Mouse (Mus musculus) CH12.LX (cell line): Measurements from ENCODE around the gene Gm20388. TPM values are rescaled to one million over a fixed set of nuclear protein-coding genes. Genes with fewer than 3 reads are reported as not detected.

Experiments used
- DNase-seq: peaks from one replicate; pipeline ENCODE4 v3.0.0-alpha.2; 2013; ENCODE audit errors: extremely low read depth
- H3K27ac ChIP-seq: 2 replicates; pipeline ENCODE4 v1.5.1; 2012; ENCODE audit warnings: low read depth, mild to moderate bottlenecking, control low read depth, moderate library complexity; ENCODE audit not compliant: insufficient read depth
- H3K27me3 ChIP-seq: replicated peaks from 2 replicates; pipeline ENCODE3; 2012; ENCODE audit warnings: inconsistent platforms
- H3K36me3 ChIP-seq, 2 experiments: replicated peaks in 1 of 2; 2 replicates each; pipeline versions ENCODE3 to v1.6.1; 2012; ENCODE audit warnings: inconsistent platforms in 1 of 2, low read length in 1 of 2, mild to moderate bottlenecking in 1 of 2, mixed read lengths in 1 of 2, moderate library complexity in 1 of 2; ENCODE audit not compliant: control insufficient read depth in 1 of 2, insufficient read depth in 1 of 2
- H3K4me1 ChIP-seq, 2 experiments: 2 replicates each; pipeline ENCODE4 v1.6.1; 2012; ENCODE audit warnings: inconsistent platforms in 1 of 2, moderate library complexity in 1 of 2; ENCODE audit not compliant: insufficient read depth in 2 of 2, control insufficient read depth in 1 of 2
- H3K4me2 ChIP-seq: 2 replicates; pipeline ENCODE4 v1.6.1; 2012; ENCODE audit warnings: low read depth, mild to moderate bottlenecking, control low read depth; ENCODE audit not compliant: poor library complexity, insufficient read depth, severe bottlenecking
- H3K4me3 ChIP-seq, 3 experiments: fragments of 150-350 bp in 1 of 3; sonication (generic) in 1 of 3; replicated peaks in 1 of 3; 2 replicates each; pipeline versions ENCODE3 to v1.5.1; 2011 to 2012; ENCODE audit warnings: low read depth in 2 of 3, low read length in 2 of 3, mild to moderate bottlenecking in 2 of 3, moderate library complexity in 2 of 3, control low read depth in 1 of 3, improper control_type of control experiment in 1 of 3, inconsistent platforms in 1 of 3, mixed read lengths in 1 of 3; ENCODE audit not compliant: poor library complexity in 1 of 3
- H3K79me2 ChIP-seq: replicated peaks from 2 replicates; pipeline ENCODE4 v1.6.1; 2012; ENCODE audit warnings: mild to moderate bottlenecking, moderate library complexity; ENCODE audit not compliant: control insufficient read depth, poor library complexity, insufficient read depth, severe bottlenecking; ENCODE audit errors: extremely low read depth
- H3K9ac ChIP-seq: 2 replicates; pipeline ENCODE4 v1.6.1; 2012; ENCODE audit warnings: low read depth, mild to moderate bottlenecking, control low read depth, moderate library complexity; ENCODE audit not compliant: insufficient read depth
- H3K9me3 ChIP-seq: replicated peaks from 2 replicates; pipeline ENCODE3; 2012; ENCODE audit warnings: low read length, inconsistent platforms, mixed read lengths
- BHLHE40 ChIP-seq: IDR thresholded peaks from 2 replicates; pipeline ENCODE4 v1.6.1; 2011; ENCODE audit warnings: mild to moderate bottlenecking, low read depth, low read length, improper control_type of control experiment
- CHD2 ChIP-seq: IDR thresholded peaks from 2 replicates; pipeline ENCODE4 v1.6.1; 2011; ENCODE audit warnings: low read length, improper control_type of control experiment
- EP300 ChIP-seq: IDR thresholded peaks from 2 replicates; pipeline ENCODE4 v1.6.1; 2011; ENCODE audit warnings: low read length, improper control_type of control experiment
- GABPA ChIP-seq: IDR thresholded peaks from 2 replicates; pipeline ENCODE4 v1.6.1; 2012; ENCODE audit warnings: low read depth, low read length, improper control_type of control experiment, inconsistent platforms; ENCODE audit not compliant: insufficient replicate concordance
- HCFC1 ChIP-seq: IDR thresholded peaks from 2 replicates; pipeline ENCODE4 v1.6.1; 2012; ENCODE audit warnings: low read depth, mild to moderate bottlenecking, inconsistent platforms, low read length, improper control_type of control experiment
- IRF4 ChIP-seq: IDR thresholded peaks from 2 replicates; pipeline ENCODE4 v1.6.1; 2014; ENCODE audit warnings: low read depth, mild to moderate bottlenecking, inconsistent platforms, low read length, improper control_type of control experiment
- JUN ChIP-seq: IDR thresholded peaks from 2 replicates; pipeline ENCODE4 v1.6.1; 2011; ENCODE audit warnings: low read depth, mild to moderate bottlenecking, low read length, improper control_type of control experiment, moderate library complexity; ENCODE audit not compliant: insufficient read depth
- MAFK ChIP-seq: IDR thresholded peaks from 2 replicates; pipeline ENCODE4 v1.6.1; 2011; ENCODE audit warnings: low read length, improper control_type of control experiment; ENCODE audit not compliant: insufficient replicate concordance
- MEF2A ChIP-seq: IDR thresholded peaks from 2 replicates; pipeline ENCODE4 v1.6.1; 2014; ENCODE audit warnings: low read depth, mild to moderate bottlenecking, inconsistent platforms, low read length, improper control_type of control experiment, borderline replicate concordance
- MXI1 ChIP-seq: IDR thresholded peaks from 2 replicates; pipeline ENCODE4 v1.6.1; 2011; ENCODE audit warnings: mild to moderate bottlenecking, low read depth, low read length, improper control_type of control experiment
- MYC ChIP-seq: IDR thresholded peaks from 2 replicates; pipeline ENCODE4 v1.6.1; 2011; ENCODE audit warnings: low read depth, mild to moderate bottlenecking, improper control_type of control experiment, low read length
- POLR2A ChIP-seq: IDR thresholded peaks from 2 replicates; pipeline ENCODE4 v1.6.1; 2011; ENCODE audit warnings: low read depth, mild to moderate bottlenecking, improper control_type of control experiment, low read length
- POLR2AphosphoS2 ChIP-seq: IDR thresholded peaks from 2 replicates; pipeline ENCODE4 v1.6.1; 2011; ENCODE audit warnings: low read depth, low read length, improper control_type of control experiment
- TCF12 ChIP-seq: IDR thresholded peaks from 2 replicates; pipeline ENCODE4 v1.6.1; 2014; ENCODE audit warnings: low read depth, mild to moderate bottlenecking, inconsistent platforms, low read length, improper control_type of control experiment
- USF2 ChIP-seq: conservative IDR thresholded peaks from 2 replicates; pipeline ENCODE4 v1.6.1; 2011; ENCODE audit warnings: low read depth, low read length, improper control_type of control experiment
- ZKSCAN1 ChIP-seq: IDR thresholded peaks from 2 replicates; pipeline ENCODE4 v1.6.1; 2012; ENCODE audit warnings: low read depth, inconsistent platforms, low read length, improper control_type of control experiment, borderline replicate concordance
- ZMIZ1 ChIP-seq: IDR thresholded peaks from 2 replicates; pipeline ENCODE4 v1.6.1; 2012; ENCODE audit warnings: low read depth, mild to moderate bottlenecking, inconsistent platforms, low read length, improper control_type of control experiment
- dilution Hi-C: fragments of 300-500 bp; cut with MboI; formaldehyde crosslinking; loops from 2 replicates; pipeline ENCODE4 v1.14.3; 2020; ENCODE audit warnings: low sequenced_read_pairs; ENCODE audit not compliant: extremely low pct_unique_long_range_greater_than_20kb, extremely low pct_ligation_motif_present
- in situ Hi-C: fragments of 300-500 bp; cut with MboI; formaldehyde crosslinking; loops from 3 replicates; pipeline ENCODE4 v1.14.3; 2019; ENCODE audit warnings: low sequenced_read_pairs, low pct_ligation_motif_present, low pct_unique_long_range_greater_than_20kb, mixed read lengths
- polyA plus RNA-seq: library from polyadenylated mRNA; unstranded; fragments of >175 nt; gene quantifications from 2 replicates; pipeline ENCODE4 v1.2.1, GENCODE M21; 2012; ENCODE audit warnings: low read depth; ENCODE audit not compliant: insufficient read length
- total RNA-seq, 2 experiments: library from RNA; depleted of rRNA; stranded (reverse); fragments of 300-350 nt in 1 of 2; fragments of >200 nt in 1 of 2; gene quantifications; 2 replicates each; pipeline ENCODE4 v1.2.3; 2012 to 2014

Gm20388 gene
- total and polyA plus RNA-seq, 3 experiments = 14.8 to 26.3 (median 22.2) TPM

GRCm38 (mm10) chr8:120879928-120880327, 969.3 kb downstream of the Gm20388 start:
- Histone ChIP-seq H3K27me3 (peaks cover 95% of the 10 kb centered on the region), H3K36me3 (no peaks in the 10 kb centered on the region)

GRCm38 (mm10) chr8:120881634-120882033, 971.0 kb downstream of the Gm20388 start:
- H3K27me3 ChIP-seq = peaks cover 95% of the 10 kb centered on the region
- H3K36me3 ChIP-seq = no peaks in the 10 kb centered on the region
- dilution Hi-C loops = no loop called here
- no peak overlapping the region for H3K4me3 ChIP-seq
- no peak overlapping the region for H3K9ac ChIP-seq
- H3K79me2 ChIP-seq = no peaks in the 10 kb centered on the region
- no peak overlapping the region for H3K4me2 ChIP-seq
- DNase-seq = no peak
- H3K9me3 ChIP-seq = no peaks in the 10 kb centered on the region
- H3K27ac ChIP-seq = no peak overlapping the region
- in situ Hi-C loops = no loop called here
- no peak for TF ChIP-seq POLR2AphosphoS2
- no peak for TF ChIP-seq EP300
- no peak for TF ChIP-seq ZKSCAN1
- TF ChIP-seq MEF2A = no peak
- no peak for TF ChIP-seq BHLHE40
- no peak for TF ChIP-seq IRF4
- no peak for TF ChIP-seq MAFK
- no peak for TF ChIP-seq ZMIZ1
- no peak for TF ChIP-seq POLR2A
- no peak for TF ChIP-seq GABPA
- no peak for TF ChIP-seq MYC
- no peak for TF ChIP-seq HCFC1
- no peak for TF ChIP-seq CHD2
- no peak for TF ChIP-seq MXI1
- TF ChIP-seq USF2 = no peak
- TF ChIP-seq TCF12 = no peak
- TF ChIP-seq, all 38 proteins: peak for 0
- peaks cover 2 to 9% of the 10 kb centered on the region in 2 experiments; a peak in 3 of 4 replicates for H3K4me1 ChIP-seq

More at GRCm38 (mm10) chr8:120879928-120880327, 969.3 kb downstream of the Gm20388 start:
- dilution Hi-C loops (no loop called here), in situ Hi-C loops (no loop called here)
- no peak for TF ChIP-seq JUN
- Histone ChIP-seq H3K27ac (no peak overlapping the region), H3K9ac (no peak overlapping the region), H3K9me3 (no peaks in the 10 kb centered on the region), H3K4me3 (no peak overlapping the region), H3K4me2 (no peak overlapping the region), H3K79me2 (no peaks in the 10 kb centered on the region), H3K4me1 (peaks cover 2 to 9% of the 10 kb centered on the region in 2 experiments; a peak in 3 of 4 replicates)
- DNase-seq = no peak
